Mouse (Mus musculus) ovary, adult 18-20 months (tissue): Measurements from ENCODE around the gene Hsd17b3.

Experiments used
- DNase-seq: peaks from one replicate; pipeline ENCODE4 v3.0.0; 2022; ENCODE audit warnings: low spot score, mixed read lengths

The Hsd17b3 gene

DNA sequence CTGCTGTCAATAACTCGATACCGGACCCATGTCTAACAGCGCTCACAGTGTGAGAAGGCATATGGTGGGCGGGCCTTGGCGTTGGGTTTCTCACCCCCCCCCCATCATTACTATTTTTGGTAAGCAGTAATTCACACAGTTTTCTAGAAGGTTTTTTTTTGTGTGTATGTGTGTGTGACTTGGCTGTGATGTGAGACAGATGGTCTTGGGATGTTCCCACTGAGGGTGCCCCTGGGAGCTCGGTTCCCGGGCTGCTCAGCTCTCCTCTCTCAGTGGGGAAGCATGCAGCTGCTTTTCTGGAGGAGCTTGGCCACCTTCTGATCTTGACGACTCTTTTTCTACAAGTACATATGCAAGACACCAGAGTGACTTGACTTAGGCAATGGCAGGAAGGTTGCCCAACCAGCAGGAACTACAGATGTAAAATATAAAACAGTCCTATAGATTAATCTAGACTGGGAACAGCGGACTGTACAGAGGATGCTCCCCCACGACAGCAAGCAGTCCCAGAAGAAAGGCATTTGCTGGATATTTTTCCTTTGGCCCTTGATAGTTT is 70.4 kb downstream of the Hsd17b3 start:
- DNase-seq, result no peak

DNA sequence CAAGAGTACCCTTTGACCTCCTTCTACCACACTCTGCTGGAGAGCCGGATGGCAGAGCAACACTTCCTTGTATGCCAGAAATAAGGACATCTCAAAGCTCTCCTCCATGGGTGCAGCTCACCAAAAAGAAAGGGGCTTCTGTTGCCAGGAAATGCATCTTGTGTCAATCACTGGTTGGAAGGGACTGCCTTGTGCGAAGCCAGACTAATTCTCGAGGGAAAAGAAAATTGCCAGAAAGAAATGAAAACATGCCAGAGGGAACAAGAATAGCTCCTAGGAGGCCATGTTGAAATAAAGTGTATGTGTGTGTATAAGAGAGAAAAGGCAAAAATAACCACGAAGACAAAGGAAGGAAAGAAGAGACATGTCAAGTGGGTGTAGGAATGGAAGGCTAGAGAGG is 73.0 kb downstream of the Hsd17b3 start:
- DNase-seq, result no peak

DNA sequence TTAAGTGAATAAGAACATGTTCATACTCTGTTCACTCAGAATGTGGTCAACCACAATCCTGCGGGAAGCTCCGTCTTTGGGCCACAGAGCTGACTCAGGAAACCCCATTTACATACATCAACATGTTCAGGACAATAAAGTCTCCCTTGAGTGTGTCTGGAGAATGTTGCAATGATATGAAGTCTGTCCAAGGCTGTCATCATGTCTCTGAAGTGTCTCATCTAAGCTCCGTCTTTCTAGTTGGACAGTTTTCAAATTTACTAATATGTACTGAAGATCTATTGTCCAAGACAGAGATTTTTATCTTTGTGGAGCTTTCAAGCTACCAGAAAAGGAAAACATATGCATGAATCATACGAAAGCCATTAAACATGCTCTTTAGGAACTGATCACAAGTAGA is 77.9 kb downstream of the Hsd17b3 start:
- no peak for DNase-seq
